Mouse (Mus musculus) small intestine, adult 2 months (tissue): ENCODE results near the gene Rab23.

Experiments
- CTCF ChIP-seq: fragments of 200-500 bp; IDR thresholded peaks from 2 replicates; pipeline ENCODE4 v1.5.1; 2012; ENCODE audit warnings: low read depth, mild to moderate bottlenecking, control low read depth, inconsistent platforms, low read length, moderate library complexity, mixed read lengths; ENCODE audit not compliant: insufficient replicate concordance, insufficient read length; ENCODE audit errors: extremely low read depth
- POLR2A ChIP-seq: fragments of 200-500 bp; IDR thresholded peaks from 2 replicates; pipeline ENCODE4 v1.6.1; 2012; ENCODE audit warnings: low read depth, mild to moderate bottlenecking, control low read depth, inconsistent platforms, low read length, moderate library complexity

DNA sequence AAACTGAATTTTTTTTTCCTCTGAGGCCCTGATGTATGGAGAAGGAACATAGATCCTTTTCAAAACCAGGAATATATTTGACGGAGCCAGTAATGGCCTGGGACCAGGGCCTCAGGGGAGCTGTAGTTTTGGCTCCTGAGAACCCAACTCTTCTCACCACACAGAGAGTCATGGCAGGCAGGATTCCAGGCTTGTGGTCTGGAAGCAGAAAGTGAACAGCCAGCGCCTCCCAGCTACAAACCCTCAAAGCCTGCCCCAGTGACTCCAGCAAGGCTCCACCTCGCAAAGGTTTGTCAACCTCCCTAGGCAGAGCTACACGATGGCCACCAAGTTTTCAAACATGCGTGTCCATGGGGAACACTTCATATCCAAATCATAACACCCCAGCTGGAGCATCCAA, 7.7 kb upstream of the Rab23 start:
- TF ChIP-seq CTCF (no peak), POLR2A (no peak)
